Mouse (Mus musculus): ENCODE data around the gene Tex9. TPM values are rescaled to one million over a fixed set of nuclear protein-coding genes. Genes with fewer than 3 reads are reported as not detected.

The Tex9 gene
- total RNA-seq, 2 experiments from 2014 or later = 17.7 to 23.1 TPM

Other genes with a start within 250 kb of the Tex9 start
- gene Zfp280d, start 217.4 kb downstream of the Tex9 start, total RNA-seq (2015) = 82.2 and 101 TPM in 2 replicates
- gene Zfp280d, start 217.4 kb downstream of the Tex9 start, total RNA-seq (2017) = 40.6 and 59.9 TPM in 2 replicates
- gene Mns1, start 54.2 kb downstream of the Tex9 start, total RNA-seq (2015) = 59.4 and 83.2 TPM in 2 replicates
- 89.7 and 128 TPM in 2 replicates for gene Mns1, start 54.2 kb downstream of the Tex9 start, total RNA-seq (2017)
- gene Rfx7, start 40.0 kb upstream of the Tex9 start, total RNA-seq (2015) = 93.5 and 101 TPM in 2 replicates
- gene Rfx7, start 40.0 kb upstream of the Tex9 start, total RNA-seq (2017) = 21.9 and 23.9 TPM in 2 replicates
- gene Nedd4, start 170.1 kb upstream of the Tex9 start, total RNA-seq (2015) = 137 and 168 TPM in 2 replicates
- gene Nedd4, start 170.1 kb upstream of the Tex9 start, total RNA-seq (2017) = 163 and 210 TPM in 2 replicates